Mouse (Mus musculus): ENCODE results near the gene Olfr1066.
"Not testable (repeated sequence)": the region's sequence is repeated elsewhere in the genome, so short reads cannot be mapped to it uniquely, and the experiment has no call there.

DNA sequence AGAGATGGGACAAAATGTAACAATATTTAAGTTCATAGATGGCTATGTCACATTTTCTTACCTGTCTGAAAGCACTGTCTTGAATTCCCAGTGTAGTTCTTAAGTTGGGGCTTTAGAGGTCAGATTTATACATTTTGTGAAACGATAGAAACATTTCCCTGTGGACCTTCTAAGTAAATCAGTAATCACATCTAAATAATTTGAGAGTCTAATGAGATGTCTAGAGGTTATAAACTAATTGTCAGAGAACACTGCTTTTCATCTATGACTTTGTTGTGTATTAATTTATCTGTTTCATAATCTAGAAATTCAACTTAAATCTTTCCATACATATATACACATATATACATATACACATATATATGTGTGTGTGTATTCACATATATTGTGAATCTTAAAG lies 5.6 kb downstream of the Olfr1066 start, which contains the start of gene Olfr1065:
- TF ChIP-seq CTCF (conservative IDR thresholded peaks at IDR 0.05; ENCODE audit: insufficient read depth, insufficient read length, low read depth, low read length); POLR2A (IDR thresholded peaks at IDR 0.05; ENCODE audit: low read depth, low read length): not testable (repeated sequence)
